Mouse (Mus musculus) E14TG2a.4 (cell line): ENCODE results near the gene Cxcr1.

Experiments used
- CTCF ChIP-seq: conservative IDR thresholded peaks from 2 replicates; pipeline ENCODE4 v1.5.1; 2014; ENCODE audit warnings: low read length
- NANOG ChIP-seq: IDR thresholded peaks from 2 replicates; pipeline ENCODE4 v1.6.1; 2014; ENCODE audit warnings: borderline replicate concordance, low read length, mixed read lengths
- POU5F1 ChIP-seq: IDR thresholded peaks from 2 replicates; pipeline ENCODE4 v1.6.1; 2014; ENCODE audit warnings: low read length, borderline replicate concordance

DNA sequence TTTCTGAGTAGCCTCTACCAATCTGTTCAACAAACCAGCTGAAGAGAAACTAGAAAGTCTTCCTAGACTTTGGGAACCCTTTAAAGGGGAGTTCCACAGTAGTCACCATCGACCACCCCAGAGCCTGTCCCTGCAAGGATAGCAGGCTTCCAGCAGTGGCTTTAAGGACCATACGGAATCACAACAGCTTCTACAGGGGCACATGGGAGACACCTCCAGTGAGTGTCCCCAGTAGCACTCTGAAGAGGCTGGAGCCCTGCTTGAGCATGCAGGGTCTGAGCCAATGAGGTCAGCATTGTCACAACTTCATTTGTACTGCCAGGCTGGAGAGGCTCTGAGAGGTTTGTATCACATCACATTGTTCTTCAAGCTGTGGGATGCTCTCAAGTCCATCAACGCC, 44.3 kb downstream of the Cxcr1 start:
- TF ChIP-seq CTCF (no peak), POU5F1 (no peak), NANOG (no peak)
